Mouse (Mus musculus): ENCODE measurements around the gene Gm3629.
"Not testable (repeated sequence)": the region's sequence is repeated elsewhere in the genome, so short reads cannot be mapped to it uniquely, and the experiment has no call there.

Gm3629 gene

DNA sequence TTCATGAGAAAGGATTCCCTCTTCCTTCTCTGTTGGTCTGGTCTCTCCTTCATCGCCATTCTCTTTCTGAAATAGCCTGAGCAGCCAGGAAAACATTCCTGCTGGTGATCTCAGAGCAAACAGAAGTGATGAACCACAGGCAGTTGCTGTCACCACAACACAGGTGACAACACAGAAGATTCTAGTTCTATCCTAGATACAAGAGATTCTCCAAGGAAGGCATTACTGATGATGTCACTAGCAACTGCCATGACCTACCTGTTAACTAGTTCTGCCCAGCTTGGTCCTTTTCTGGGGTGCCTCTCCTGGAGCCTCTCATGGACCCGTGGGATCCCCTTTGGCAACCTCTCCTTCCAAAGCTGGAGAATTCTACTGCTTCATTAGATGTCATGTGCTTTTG lies at the start of gene Gm3629:
Gene Gm3629, minus strand, starts transcription at position 101 of the 400 bp plus-strand sequence.
- not testable (repeated sequence) for DNase-seq (ENCODE audit: low spot score in 2 of 2)

DNA sequence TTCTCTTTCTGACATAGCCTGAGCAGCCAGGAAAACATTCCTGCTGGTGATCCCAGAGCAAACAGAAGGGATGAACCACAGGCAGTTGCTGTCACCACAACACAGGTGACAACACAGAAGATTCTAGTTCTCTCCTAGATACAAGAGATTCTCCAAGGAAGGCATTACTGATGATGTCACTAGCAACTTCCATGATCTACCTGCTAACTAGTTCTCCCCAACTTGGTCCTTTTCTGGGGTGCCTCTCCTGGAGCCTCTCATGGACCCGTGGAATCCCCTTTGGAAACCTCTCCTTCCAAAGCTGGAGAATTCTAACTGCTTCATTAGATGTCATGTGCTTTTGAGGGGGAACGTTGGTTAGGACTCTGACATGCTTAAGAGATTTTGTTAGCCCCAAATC lies 31.9 kb upstream of the Gm3629 start, which contains the start of gene Gm3460:
Gene Gm3460, minus strand, starts transcription at position 101 of the 400 bp plus-strand sequence.
- DNase-seq (ENCODE audit: low spot score in 2 of 2) = not testable (repeated sequence)

DNA sequence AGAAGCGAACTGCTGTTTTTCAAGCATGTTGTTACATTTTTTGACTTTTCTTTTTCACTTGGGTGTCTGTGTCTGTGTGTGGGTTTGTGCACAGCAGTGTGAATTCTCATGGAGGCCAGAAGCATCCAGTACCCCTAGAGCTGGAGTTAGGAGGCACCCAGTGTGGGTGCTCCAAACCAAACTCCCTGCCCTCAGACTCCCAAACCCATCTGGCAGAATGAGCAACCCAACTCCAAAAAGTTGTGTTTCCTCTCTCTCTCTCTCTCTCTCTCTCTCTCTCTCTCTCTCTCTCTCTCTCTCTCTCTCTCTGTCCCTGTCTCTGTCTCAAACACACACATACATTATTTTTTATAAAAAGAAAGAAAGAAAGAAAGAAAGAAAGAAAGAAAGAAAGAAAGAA lies 16.0 kb upstream of the Gm3629 start:
- peak in 1 of 2 experiments; percentile 59 for DNase-seq (ENCODE audit: low spot score in 2 of 2)

DNA sequence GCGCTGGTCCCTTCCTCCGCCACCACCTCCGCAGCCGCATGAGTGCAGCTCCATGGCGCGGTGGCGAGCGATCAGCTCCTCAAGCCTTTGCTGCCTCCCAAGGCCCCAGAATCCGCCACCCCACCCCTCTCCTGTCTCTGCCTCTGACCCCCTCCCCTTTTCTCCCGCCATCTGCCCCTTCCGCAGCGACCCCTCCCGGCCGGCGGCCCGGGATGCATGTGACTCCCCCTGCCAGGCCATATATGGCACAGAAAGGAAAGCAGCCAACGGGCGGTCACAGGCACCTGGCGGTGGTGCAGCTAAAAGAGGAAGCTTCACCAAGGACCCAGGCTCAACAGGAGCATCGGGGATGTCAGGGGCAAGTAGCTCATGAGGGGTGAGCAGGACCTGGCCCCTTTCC lies 14.6 kb upstream of the Gm3629 start:
- peak; percentile 19 to 53 for DNase-seq (ENCODE audit: low spot score in 2 of 2)

DNA sequence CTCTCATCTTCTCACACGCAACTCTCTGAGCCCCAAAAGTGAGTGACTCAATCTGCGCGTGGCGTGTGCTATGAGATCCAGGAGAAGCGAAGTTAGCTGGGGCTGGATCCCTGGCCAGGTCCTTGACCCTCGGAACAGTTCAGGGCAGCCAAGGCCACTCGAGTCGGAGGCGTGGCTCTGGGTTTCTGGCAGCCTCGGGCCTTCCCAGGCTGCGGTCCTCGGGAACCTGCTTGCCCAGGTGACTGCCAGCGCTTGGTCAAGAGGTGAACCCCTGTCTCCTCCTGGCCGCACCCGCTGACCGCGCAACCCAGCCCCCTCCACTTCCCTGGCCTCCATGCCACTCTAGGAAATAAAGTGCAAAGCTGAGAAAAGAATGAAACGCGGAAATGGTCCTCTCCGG lies 14.1 kb upstream of the Gm3629 start:
- DNase-seq (ENCODE audit: low spot score in 2 of 2) = not testable (repeated sequence)

DNA sequence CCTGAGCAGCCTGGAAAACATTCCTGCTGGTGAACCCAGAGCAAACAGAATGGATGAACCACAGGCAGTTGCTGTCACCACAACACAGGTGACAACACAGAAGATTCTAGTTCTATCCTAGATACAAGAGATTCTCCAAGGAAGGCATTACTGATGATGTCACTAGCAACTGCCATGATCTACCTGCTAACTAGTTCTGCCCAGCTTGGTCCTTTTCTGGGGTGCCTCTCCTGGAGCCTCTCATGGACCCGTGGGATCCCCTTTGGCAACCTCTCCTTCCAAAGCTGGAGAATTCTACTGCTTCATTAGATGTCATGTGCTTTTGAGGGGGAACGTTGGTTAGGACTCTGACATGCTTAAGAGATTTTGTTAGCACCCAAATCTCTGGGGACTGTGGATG lies 53.2 kb downstream of the Gm3629 start, which contains the start of gene Gm8356:
Gene Gm8356, minus strand, starts transcription at position 101 of the 400 bp plus-strand sequence.
- not testable (repeated sequence) for DNase-seq (ENCODE audit: low spot score in 2 of 2)

All from urinary bladder, postnatal 4 days (tissue).